Mouse (Mus musculus): ENCODE measurements at regions not wholly inside any gene's neighbourhood (a gene's known extent, or its start where the extent isn't known, plus 50 kb on each side); places are given as distances from the start of the nearest gene placed in this dataset.

- no peak for DNase-seq
Observed at GRCm38 (mm10) chr17:52195804-52196203, 362.7 kb upstream of the Satb1 start.

DNA sequence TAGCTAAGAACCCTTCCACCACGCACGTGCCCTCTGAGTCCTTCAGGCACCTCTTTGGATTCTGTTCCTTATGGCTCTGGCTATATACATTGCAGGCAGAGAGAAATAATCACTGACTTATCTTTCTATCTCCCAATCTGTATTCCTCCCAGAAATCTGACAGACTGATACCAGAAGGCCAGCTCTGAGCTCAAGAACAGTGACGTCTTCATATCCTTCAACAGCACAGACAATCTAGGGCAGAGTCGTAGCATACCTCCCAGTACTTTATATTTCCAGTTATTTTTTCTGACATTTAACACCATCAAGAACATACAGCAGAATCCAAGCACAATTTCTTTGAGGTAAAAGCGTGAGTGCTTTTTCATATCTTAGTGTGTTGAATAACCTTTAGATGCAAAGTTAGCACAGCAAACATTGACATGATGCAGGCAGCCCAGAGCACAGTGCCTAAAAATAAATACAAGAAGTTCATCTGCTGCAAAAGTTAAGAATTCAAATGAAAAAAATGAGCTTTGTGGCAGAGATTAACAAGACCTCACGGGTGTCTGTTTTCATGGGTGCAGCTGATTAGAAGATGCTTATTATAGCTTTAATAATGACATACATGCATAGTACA lies 358.1 kb upstream of the Satb1 start:
- DNase-seq = no peak

DNA sequence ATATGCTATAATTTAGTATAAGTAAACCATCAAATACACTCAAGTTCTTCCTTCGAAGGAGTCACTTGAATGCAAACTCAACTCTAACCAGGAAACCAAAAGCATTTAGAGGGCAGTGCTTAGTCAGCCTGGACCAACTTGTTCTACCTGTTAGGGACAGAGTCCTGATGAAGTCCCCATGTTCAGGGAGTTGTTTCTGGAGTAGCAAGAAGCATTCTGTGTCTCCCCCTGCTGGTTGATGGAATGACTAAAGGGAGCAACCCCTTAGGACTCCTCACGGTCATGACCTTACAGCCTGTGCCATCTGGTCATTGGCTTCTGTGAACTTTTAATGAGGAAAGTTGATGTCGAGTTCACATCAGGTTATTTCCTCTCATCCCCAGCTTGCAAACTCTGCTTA lies 349.6 kb upstream of the Satb1 start:
- DNase-seq = peak; percentile 8

DNA sequence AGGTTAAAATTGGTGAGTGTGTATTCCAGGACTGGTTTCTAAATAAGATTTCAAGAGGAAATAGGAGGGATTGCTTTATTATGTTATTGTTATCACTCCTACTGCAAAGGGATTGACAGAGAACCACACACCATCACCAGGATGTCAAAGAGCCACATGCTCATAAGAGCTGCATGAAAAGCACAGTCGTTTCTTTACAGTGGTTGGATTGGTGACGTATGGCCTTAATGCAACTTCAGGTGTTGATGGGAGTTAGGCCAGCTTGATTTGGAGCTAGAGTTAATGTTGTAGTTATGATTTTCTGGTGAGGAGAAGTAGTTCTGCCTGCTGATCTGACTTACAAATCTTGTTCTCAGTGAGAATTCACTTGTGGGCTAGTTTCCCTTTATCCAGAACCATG lies 344.9 kb upstream of the Satb1 start:
- DNase-seq = no peak

- no peak for DNase-seq
Observed at GRCm38 (mm10) chr17:52168076-52168838, 335.2 kb upstream of the Satb1 start.

DNA sequence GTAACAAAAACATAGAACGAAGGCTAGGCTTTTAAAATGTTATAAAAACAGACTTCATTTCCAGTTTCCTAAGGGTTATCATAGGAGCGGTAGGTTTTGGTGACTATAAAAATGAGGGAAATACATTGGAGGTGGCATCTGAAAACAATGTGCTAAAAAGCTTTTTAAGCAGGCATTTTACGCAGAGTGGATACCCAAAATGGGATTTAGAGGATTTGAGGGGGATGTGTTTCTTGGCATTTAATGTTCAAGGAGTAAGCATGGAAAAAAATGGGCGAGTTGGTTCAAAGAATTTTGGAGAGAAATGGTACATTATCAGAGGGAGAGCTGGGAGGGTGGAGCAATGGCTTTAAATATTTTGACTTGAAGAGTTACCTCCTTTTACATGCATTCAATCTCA lies 334.6 kb upstream of the Satb1 start:
- no peak for DNase-seq

DNA sequence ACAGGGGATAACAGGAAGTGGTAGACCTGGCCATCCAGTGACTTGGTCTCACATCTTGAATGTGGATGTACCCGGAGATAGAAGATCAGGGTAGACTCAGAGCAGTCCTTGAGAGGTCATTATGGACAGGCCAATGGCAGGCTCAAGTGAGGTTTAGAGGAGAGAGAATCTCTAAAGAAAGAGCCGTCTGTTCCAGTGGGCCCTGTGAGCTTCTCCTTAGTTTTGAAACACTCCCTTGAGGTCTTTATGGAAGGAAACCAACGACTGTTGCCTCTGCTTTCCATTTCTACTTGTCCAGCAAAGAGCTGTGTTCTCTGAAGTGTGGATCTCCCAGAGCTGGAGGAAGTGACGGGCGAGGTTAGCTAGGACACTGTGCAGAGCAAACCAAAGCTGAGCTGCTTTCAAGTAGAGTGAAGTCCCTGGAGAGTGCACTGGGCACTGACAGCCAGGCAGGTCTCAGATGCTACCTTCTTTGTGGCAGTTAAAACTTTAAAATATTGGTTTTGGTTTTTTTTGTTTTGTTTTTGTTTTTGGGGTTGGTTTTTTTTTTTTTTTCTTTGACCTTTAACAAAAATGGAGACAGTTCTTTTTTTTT lies 332.9 kb upstream of the Satb1 start:
- DNase-seq = no peak

DNA sequence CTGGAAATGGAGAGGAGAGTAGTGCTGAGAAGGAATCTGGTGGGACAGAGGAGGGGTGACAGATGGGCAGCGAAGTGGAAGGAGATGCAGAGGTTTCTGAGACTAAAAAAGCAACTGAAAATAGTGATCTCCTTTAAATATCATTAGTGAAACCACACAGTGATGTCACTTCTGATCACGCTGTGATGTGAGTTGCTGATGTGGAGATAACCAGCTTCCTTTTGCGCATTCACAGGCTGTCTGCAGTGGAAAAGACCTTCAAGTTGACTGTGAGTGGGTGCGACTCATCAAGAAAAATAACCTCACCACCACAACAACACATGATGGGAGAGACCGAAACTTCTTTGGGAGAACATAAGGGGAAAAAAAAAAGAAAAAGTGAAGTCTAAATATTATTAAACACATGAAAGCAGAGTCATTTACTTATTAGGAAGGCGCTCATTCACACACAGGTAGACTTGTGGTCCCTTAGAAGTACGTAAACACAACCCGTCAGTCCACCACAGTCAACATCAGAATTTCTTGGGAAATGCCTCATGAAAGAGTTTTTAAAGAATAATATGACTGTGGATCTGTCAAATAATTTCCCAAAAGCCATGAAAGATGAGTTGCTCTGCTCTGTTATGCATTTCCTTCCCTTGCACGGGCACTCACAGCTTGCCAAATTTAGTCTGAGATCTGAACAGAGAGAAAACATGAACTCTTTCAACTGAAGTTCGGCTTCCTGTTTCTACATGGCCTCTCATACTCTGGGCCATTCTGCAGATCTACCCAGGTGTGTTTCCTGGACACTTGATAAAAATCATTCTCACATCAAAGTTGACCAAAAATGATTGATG lies 329.7 kb upstream of the Satb1 start:
- no peak for DNase-seq

GRCm38 (mm10) chr17:52150496-52150895 lies 317.4 kb upstream of the Satb1 start:
- no peak for DNase-seq

GRCm38 (mm10) chr17:52149834-52150233 lies 316.7 kb upstream of the Satb1 start:
- no peak for DNase-seq

DNA sequence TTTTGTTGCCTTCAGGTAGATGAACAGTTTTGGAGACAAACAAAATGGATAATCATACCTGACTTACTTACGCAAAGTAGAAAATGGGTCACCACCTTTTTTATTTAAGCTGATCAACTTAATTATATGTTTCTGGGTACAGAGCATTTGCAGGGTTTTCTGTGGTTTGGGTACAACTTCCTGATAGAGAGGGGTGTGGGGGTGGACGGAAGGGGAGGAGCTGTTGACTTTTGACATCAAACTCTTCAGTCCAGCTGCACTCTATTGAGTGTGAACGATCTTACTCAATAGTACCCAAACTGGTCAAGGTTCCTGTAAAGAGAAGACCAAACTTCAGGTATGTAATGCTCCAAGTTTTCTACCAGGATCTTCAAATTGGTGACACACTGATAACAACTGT lies 316.0 kb upstream of the Satb1 start:
- no peak for DNase-seq

GRCm38 (mm10) chr17:52103891-52104290 lies 270.8 kb upstream of the Satb1 start:
- DNase-seq = no peak

GRCm38 (mm10) chr17:52085834-52086233 lies 252.7 kb upstream of the Satb1 start:
- no peak for DNase-seq

DNA sequence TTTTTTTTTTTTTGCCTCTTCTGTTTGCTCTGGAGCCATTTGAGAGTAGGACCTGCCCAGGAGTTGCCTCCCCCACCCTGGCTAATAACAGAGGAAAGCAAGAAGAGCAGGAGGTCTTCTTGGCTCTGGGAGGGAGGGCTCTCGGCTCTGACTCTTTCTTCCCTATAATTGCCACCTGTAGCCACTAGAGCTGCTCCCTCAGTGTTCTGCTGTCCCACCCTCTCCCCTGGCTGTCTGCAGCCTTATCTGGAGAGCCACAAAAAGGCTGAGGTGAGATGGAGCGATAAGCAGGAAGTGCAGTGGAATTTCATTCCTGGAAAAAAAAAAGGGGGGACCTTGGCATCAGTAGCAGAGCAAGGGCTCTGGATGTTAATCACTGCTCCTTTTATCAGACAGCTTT lies 251.4 kb upstream of the Satb1 start:
- DNase-seq = no peak

GRCm38 (mm10) chr17:52079316-52079715 lies 246.2 kb upstream of the Satb1 start:
- DNase-seq = no peak

- peak; percentile 34 for DNase-seq
Observed at GRCm38 (mm10) chr17:52078496-52078895, 245.4 kb upstream of the Satb1 start.

- no peak for DNase-seq
Observed at GRCm38 (mm10) chr17:52077951-52078350, 244.9 kb upstream of the Satb1 start.

GRCm38 (mm10) chr17:52076746-52077145 lies 243.7 kb upstream of the Satb1 start:
- no peak for DNase-seq

GRCm38 (mm10) chr17:52067721-52068120 lies 234.6 kb upstream of the Satb1 start:
- no peak for DNase-seq

GRCm38 (mm10) chr17:52064618-52065017 lies 231.5 kb upstream of the Satb1 start:
- DNase-seq = no peak

GRCm38 (mm10) chr17:52063121-52063520 lies 230.0 kb upstream of the Satb1 start:
- no peak for DNase-seq

DNA sequence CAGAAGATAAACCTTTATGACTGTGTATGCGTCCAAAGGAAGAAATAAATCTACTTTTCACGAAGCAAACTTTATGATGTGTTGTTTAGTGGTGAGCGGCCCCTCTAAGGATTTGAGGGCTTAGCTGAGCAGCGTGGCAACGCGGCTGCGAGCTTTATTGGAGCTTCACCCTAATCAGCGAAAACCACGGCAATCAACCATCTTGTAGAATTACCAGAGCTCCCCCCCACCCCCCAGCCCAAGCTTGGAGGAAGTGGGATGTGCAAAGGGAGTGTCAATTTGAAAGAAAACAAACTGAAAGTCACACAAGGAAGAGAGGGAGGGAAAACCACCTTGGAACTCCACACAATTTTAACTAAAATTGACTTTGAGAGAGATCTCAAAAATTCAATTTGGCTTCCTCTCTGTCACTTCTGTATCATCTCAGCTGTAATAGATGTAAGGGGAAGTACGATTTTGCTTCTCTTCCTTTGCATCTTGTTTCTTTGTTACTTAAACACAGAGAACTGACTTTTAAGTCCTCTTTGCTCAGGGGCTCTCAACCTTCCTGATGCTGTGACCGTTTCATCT lies 229.1 kb upstream of the Satb1 start:
- DNase-seq = no peak

GRCm38 (mm10) chr17:52036479-52036878 lies 203.4 kb upstream of the Satb1 start:
- no peak for DNase-seq

Data from right cerebral cortex, postnatal 4 days (tissue).